Mouse (Mus musculus) megakaryocyte, adult 5-6 weeks (primary cell): ENCODE results near the gene Olfr996. TPM values are rescaled to one million over a fixed set of nuclear protein-coding genes. Genes with fewer than 3 reads are reported as not detected.
"Not testable (repeated sequence)": the region's sequence is repeated elsewhere in the genome, so short reads cannot be mapped to it uniquely, and the experiment has no call there.

Source experiments
- ATAC-seq: 2 replicates; pipeline ENCODE4 v1.8.0; 2016; ENCODE audit warnings: mild to moderate bottlenecking, inconsistent platforms; ENCODE audit not compliant: poor library complexity, severe bottlenecking
- total RNA-seq, 2 experiments: library from RNA; stranded (forward) in 1 of 2; stranded (reverse) in 1 of 2; fragments of 153-499, 151-499 nt in 1 of 2; fragments of 221-1000, 200-1000 nt in 1 of 2; gene quantifications; 2 replicates each; pipeline versions ENCODE4 v1.2.3 to v1.2.4; 2015 to 2017

Olfr996 gene
- not detected in 2 replicates for total RNA-seq (2015)
- not detected in 2 replicates for total RNA-seq (2017)

DNA sequence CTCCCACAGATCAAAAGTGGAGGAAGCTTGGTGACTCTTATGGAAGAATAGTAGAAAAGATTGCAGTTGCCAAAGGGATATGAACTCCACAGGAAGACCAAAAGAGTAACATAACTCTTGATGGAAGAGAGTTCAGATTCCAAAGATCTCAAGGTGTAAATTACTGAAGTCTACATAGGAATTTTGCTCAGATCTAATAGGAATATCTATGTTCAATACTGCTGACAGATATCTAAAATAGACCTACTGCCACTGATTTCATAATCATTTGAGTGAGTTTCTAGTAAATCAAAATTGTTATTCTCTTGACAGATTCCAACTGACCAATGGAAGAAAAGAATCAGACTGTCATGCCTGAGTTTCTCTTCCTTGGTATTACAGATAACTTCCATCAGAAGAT is at the start of gene Olfr996:
Olfr996 (plus strand) TSS at position 301 of the 400 bp plus-strand sequence.
- ATAC-seq, result no peak

GRCm38 (mm10) chr2:85532082-85532778 is 46.8 kb upstream of the Olfr996 start:
- no peak for ATAC-seq

DNA sequence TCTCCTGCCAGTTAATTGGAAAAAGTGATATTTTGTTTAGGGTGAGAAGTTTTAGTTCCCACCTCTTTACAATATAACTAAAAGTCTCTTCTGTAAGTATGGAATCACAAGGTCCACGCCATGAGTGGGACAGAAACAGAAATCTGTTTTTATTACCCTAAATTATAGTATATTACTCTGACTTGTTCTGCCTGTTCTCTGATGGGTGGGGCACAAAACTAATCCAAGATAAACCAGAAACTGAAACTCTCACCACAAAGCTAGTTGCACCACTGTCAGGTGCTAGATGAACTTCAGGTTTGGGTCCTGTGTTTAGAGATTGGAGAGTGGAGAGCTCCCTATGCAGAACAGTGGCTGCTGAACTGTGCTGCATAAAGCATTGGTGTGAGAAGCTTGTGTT is 45.1 kb upstream of the Olfr996 start:
- ATAC-seq, result no peak

- ATAC-seq, result no peak
Measured at GRCm38 (mm10) chr2:85554806-85555205, 24.2 kb upstream of the Olfr996 start.

DNA sequence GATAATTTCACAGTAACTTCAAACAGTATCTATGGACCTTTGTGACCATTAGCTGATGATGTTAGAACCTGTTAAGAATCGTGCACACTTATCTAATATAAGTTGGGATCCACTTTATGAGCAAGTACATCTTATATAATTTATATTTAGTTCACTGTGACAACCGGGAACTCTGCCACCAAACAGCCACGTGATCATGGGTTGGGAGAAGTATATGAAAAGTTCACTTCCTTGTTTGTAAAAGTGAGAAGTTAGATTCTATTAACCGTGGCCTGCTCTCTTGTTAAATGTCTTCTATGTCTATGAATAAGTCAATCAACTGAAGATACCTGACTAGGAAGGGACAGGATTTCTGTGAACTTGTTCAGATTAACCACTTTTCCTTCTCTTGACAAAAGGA is 18.8 kb upstream of the Olfr996 start:
- no peak for ATAC-seq

- peak; percentile 72 for ATAC-seq
Measured at GRCm38 (mm10) chr2:85561187-85561586, 17.8 kb upstream of the Olfr996 start.

DNA sequence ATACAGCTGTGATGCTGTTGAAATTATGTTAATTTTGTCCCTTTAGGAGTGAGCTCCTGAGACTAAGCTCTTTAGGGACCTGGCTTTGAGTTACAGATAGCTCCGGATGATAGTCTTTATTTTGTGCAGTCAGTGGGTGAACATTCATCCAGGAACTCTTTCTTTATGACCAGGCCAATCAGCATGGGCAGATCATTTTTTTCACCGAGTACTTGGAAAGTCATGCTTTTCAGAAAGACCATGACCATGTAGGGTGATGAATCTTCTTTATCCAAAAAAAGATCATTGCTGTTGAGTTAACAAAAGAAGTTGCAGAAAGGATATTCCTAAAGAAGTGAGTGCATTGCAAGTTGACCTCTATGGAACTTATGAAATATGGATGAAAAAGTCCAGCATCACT is 9.6 kb downstream of the Olfr996 start, which contains the start of gene Olfr998:
Olfr998 (plus strand) TSS at position 301 of the 400 bp plus-strand sequence.
- ATAC-seq, result not testable (repeated sequence)

DNA sequence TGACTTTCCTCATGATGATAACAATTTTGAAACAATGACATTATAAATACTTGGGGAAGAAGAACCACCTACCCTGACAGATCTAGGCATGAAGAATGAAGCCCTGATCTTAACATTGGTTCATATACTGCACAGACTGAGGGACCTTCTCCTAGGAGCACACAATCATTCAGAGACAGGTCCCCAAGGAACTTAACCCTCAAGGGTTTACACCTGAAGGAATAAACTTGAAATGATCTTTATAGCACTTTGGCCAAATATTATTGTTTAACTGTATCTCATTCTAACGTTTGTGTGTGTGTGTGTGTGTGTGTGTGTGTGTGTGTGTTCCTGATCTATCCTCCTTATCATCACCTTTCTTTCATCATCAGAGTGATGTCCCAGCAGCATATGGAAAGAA is 32.8 kb downstream of the Olfr996 start, which contains the start of gene Olfr1000:
Olfr1000 (minus strand) TSS at position 101 of the 400 bp plus-strand sequence.
- no peak for ATAC-seq

Other genes with a start within 250 kb of the Olfr996 start
- not detected in 2 replicates for gene Olfr987, start 239.9 kb upstream of the Olfr996 start, total RNA-seq (2015)
- not detected in 2 replicates for gene Olfr987, start 239.9 kb upstream of the Olfr996 start, total RNA-seq (2017)
- not detected in 2 replicates for gene Olfr988, start 216.0 kb upstream of the Olfr996 start, total RNA-seq (2015)
- gene Olfr988, start 216.0 kb upstream of the Olfr996 start, total RNA-seq (2017), result not detected in 2 replicates
- not detected in 2 replicates for gene Olfr992, start 169.7 kb upstream of the Olfr996 start, total RNA-seq (2015)
- gene Olfr992, start 169.7 kb upstream of the Olfr996 start, total RNA-seq (2017), result not detected in 2 replicates
- not detected in 2 replicates for gene Olfr993, start 164.3 kb upstream of the Olfr996 start, total RNA-seq (2015)
- gene Olfr993, start 164.3 kb upstream of the Olfr996 start, total RNA-seq (2017), result not detected in 2 replicates
- not detected in 2 replicates for gene Olfr994, start 142.8 kb upstream of the Olfr996 start, total RNA-seq (2015)
- gene Olfr994, start 142.8 kb upstream of the Olfr996 start, total RNA-seq (2017), result not detected in 2 replicates
- gene Olfr995, start 135.6 kb upstream of the Olfr996 start, total RNA-seq (2015), result not detected in 2 replicates
- gene Olfr995, start 135.6 kb upstream of the Olfr996 start, total RNA-seq (2017), result not detected in 2 replicates
- not detected in 2 replicates for gene 4833423E24Rik, start 60.2 kb upstream of the Olfr996 start, total RNA-seq (2015)
- not detected in 2 replicates for gene 4833423E24Rik, start 60.2 kb upstream of the Olfr996 start, total RNA-seq (2017)
- gene Olfr998, start 9.7 kb downstream of the Olfr996 start, total RNA-seq (2015), result not detected in 2 replicates
- gene Olfr998, start 9.7 kb downstream of the Olfr996 start, total RNA-seq (2017), result not detected in 2 replicates
- not detected in 2 replicates for gene Olfr1000, start 32.7 kb downstream of the Olfr996 start, total RNA-seq (2015)
- not detected in 2 replicates for gene Olfr1000, start 32.7 kb downstream of the Olfr996 start, total RNA-seq (2017)
- not detected in 2 replicates for gene Olfr1002, start 71.5 kb downstream of the Olfr996 start, total RNA-seq (2015)
- not detected in 2 replicates for gene Olfr1002, start 71.5 kb downstream of the Olfr996 start, total RNA-seq (2017)
- not detected in 2 replicates for gene Olfr154, start 85.2 kb downstream of the Olfr996 start, total RNA-seq (2015)
- not detected in 2 replicates for gene Olfr154, start 85.2 kb downstream of the Olfr996 start, total RNA-seq (2017)
- not detected in 2 replicates for gene Olfr1006, start 99.6 kb downstream of the Olfr996 start, total RNA-seq (2015)
- gene Olfr1006, start 99.6 kb downstream of the Olfr996 start, total RNA-seq (2017), result not detected in 2 replicates
- not detected in 2 replicates for gene Olfr1008, start 110.2 kb downstream of the Olfr996 start, total RNA-seq (2015)
- gene Olfr1008, start 110.2 kb downstream of the Olfr996 start, total RNA-seq (2017), result not detected in 2 replicates
- gene Olfr1009, start 136.2 kb downstream of the Olfr996 start, total RNA-seq (2015), result not detected in 2 replicates
- gene Olfr1009, start 136.2 kb downstream of the Olfr996 start, total RNA-seq (2017), result not detected in 2 replicates
- not detected in 2 replicates for gene Olfr1012, start 183.6 kb downstream of the Olfr996 start, total RNA-seq (2015)
- gene Olfr1012, start 183.6 kb downstream of the Olfr996 start, total RNA-seq (2017), result not detected in 2 replicates
- not detected in 2 replicates for gene Olfr1013, start 187.9 kb downstream of the Olfr996 start, total RNA-seq (2015)
- not detected in 2 replicates for gene Olfr1013, start 187.9 kb downstream of the Olfr996 start, total RNA-seq (2017)
- not detected in 2 replicates for gene Olfr1014, start 193.5 kb downstream of the Olfr996 start, total RNA-seq (2015)
- not detected in 2 replicates for gene Olfr1014, start 193.5 kb downstream of the Olfr996 start, total RNA-seq (2017)
- gene Olfr1015, start 202.8 kb downstream of the Olfr996 start, total RNA-seq (2015), result not detected in 2 replicates
- not detected in 2 replicates for gene Olfr1015, start 202.8 kb downstream of the Olfr996 start, total RNA-seq (2017)
- not detected in 2 replicates for gene Olfr1016, start 223.3 kb downstream of the Olfr996 start, total RNA-seq (2015)
- gene Olfr1016, start 223.3 kb downstream of the Olfr996 start, total RNA-seq (2017), result not detected in 2 replicates
- gene Olfr1018, start 239.3 kb downstream of the Olfr996 start, total RNA-seq (2015), result not detected in 2 replicates
- not detected in 2 replicates for gene Olfr1018, start 239.3 kb downstream of the Olfr996 start, total RNA-seq (2017)